Mouse (Mus musculus): ENCODE data around the gene Tln2.

DNA sequence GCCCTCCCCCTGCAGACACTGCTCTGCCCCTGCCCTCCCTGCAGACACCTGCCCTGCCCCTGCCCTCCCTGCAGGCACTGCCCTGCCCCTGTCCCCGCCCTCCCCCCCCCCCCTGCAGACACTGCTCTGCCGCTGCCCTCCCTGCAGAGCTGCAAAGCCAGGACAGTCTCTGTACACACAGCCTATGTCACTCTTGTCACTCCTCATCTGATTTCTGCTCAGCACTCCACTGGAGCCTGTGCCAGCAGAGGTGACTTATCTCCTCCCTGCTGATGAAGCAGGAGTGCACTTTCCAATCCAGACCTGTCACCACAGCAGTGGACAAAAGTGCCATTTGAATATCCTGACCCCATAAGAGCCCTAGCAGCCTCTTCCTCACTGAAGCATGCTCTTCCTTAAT is 118.0 kb downstream of the Tln2 start:
- TF ChIP-seq CTCF (IDR thresholded peaks at IDR 0.05; ENCODE audit: low read depth) (no peak), EP300 (IDR thresholded peaks at IDR 0.05; ENCODE audit: low read depth) (no peak)

Measured in liver, embryonic 14.5 days (tissue).